Mouse (Mus musculus) forebrain, embryonic 14.5 days (tissue): ENCODE data around the gene Prim2. TPM values are rescaled to one million over a fixed set of nuclear protein-coding genes. Genes with fewer than 3 reads are reported as not detected.

Experiments
- ATAC-seq: fragments of 200-750 bp; cut with Nextera tagmentation; 2 replicates; pipeline ENCODE4 v1.8.0; 2017; ENCODE audit warnings: mild to moderate bottlenecking, moderate library complexity
- DNase-seq: peaks from one replicate; pipeline ENCODE4 v3.0.0-alpha.2; 2015; ENCODE audit warnings: low spot score
- H3K27ac ChIP-seq: fragments of 300-500 bp; sonication (generic); 2 replicates; pipeline ENCODE4 v1.5.1; 2014; ENCODE audit warnings: low read depth, mild to moderate bottlenecking, control low read depth, low read length, moderate library complexity
- H3K27me3 ChIP-seq: fragments of 300-500 bp; sonication (generic); replicated peaks from 2 replicates; pipeline ENCODE4 v1.6.1; 2014; ENCODE audit warnings: low read length, control low read depth, mixed read lengths; ENCODE audit not compliant: control insufficient read depth, insufficient read depth
- H3K36me3 ChIP-seq: fragments of 300-500 bp; sonication (generic); 2 replicates; pipeline ENCODE4 v1.6.1; 2014; ENCODE audit warnings: low read length, control low read depth; ENCODE audit not compliant: control insufficient read depth, insufficient read depth
- H3K4me1 ChIP-seq: fragments of 300-500 bp; sonication (generic); 2 replicates; pipeline ENCODE4 v1.6.1; 2014; ENCODE audit warnings: antibody characterized with exemption, low read length, control low read depth; ENCODE audit not compliant: control insufficient read depth, insufficient read depth
- H3K4me2 ChIP-seq: fragments of 300-500 bp; sonication (generic); 2 replicates; pipeline ENCODE4 v1.6.1; 2014; ENCODE audit warnings: mild to moderate bottlenecking, control low read depth, low read length
- H3K4me3 ChIP-seq: fragments of 300-500 bp; sonication (generic); 2 replicates; pipeline ENCODE4 v1.5.1; 2014; ENCODE audit warnings: low read depth, low read length, control low read depth
- H3K9ac ChIP-seq: fragments of 300-500 bp; sonication (generic); 2 replicates; pipeline ENCODE4 v1.6.1; 2014; ENCODE audit warnings: mild to moderate bottlenecking, low read length, control low read depth, moderate library complexity
- H3K9me3 ChIP-seq: fragments of 300-500 bp; sonication (generic); replicated peaks from 2 replicates; pipeline ENCODE4 v1.6.1; 2016; ENCODE audit warnings: low read length, control low read depth, mixed read lengths; ENCODE audit not compliant: control insufficient read depth
- WGBS: fragments of 180-500 bp; shearing (Covaris S2); extraction: QIAGEN DNeasy Blood & Tissue Kit; methylation state at CpG from one replicate; pipeline ENCODE4 v1.1.7; 2014; 5-methylcytosine and 5-hydroxymethylcytosine counted together
- polyA plus RNA-seq: library from polyadenylated mRNA; unstranded; fragments of >200 nt; fragmentation: Nextera tagmentation; extraction: Ambion mirVana; gene quantifications from 2 replicates; pipeline ENCODE4 v1.2.1, GENCODE M21; 2014

Gene Prim2
- polyA plus RNA-seq, 1 experiment from 2014 or later: 36.8 TPM

- DNase-seq (no peak), ATAC-seq (no peak)
- no peak overlapping the region for H3K9ac ChIP-seq
- no peak overlapping the region for H3K27ac ChIP-seq
- no peak overlapping the region for H3K4me2 ChIP-seq
- no peaks in the 10 kb centered on the region for H3K9me3 ChIP-seq
- 84% methylated on average over 5 of the region's 5 CpGs for WGBS
- peaks cover 4% of the 10 kb centered on the region; the same call in 1 of the 2 replicates for H3K4me1 ChIP-seq
- no peaks in the 10 kb centered on the region for H3K36me3 ChIP-seq
- H3K27me3 ChIP-seq: no peaks in the 10 kb centered on the region
- no peak overlapping the region for H3K4me3 ChIP-seq
Observed at GRCm38 (mm10) chr1:33604087-33604699, 65.4 kb downstream of the Prim2 start.

GRCm38 (mm10) chr1:33599698-33600097 is 69.9 kb downstream of the Prim2 start:
- WGBS: 72% methylated on average over 3 of the region's 3 CpGs
- peaks cover 4% of the 10 kb centered on the region; the same call in 1 of the 2 replicates for H3K4me1 ChIP-seq
- H3K4me2 ChIP-seq: no peak overlapping the region
- H3K4me3 ChIP-seq: no peak overlapping the region
- ATAC-seq (peak; percentile 55; the same call in 1 of the 2 replicates), DNase-seq (no peak)
- 0 out of 2 replicates have a peak, but pooled peaks cover 2% of the 10 kb centered on the region for H3K9me3 ChIP-seq
- no peaks in the 10 kb centered on the region for H3K36me3 ChIP-seq
- H3K27ac ChIP-seq: peak overlapping the region; percentile 15; the same call in 1 of the 2 replicates
- H3K9ac ChIP-seq: no peak overlapping the region
- no peaks in the 10 kb centered on the region for H3K27me3 ChIP-seq

- Histone ChIP-seq H3K9me3 (0 out of 2 replicates have a peak, but pooled peaks cover 2% of the 10 kb centered on the region), H3K4me2 (no peak overlapping the region), H3K36me3 (no peaks in the 10 kb centered on the region), H3K27ac (peak overlapping the region; percentile 15; the same call in 1 of the 2 replicates), H3K9ac (no peak overlapping the region), H3K4me1 (peaks cover 4% of the 10 kb centered on the region; the same call in 1 of the 2 replicates), H3K27me3 (no peaks in the 10 kb centered on the region), H3K4me3 (no peak overlapping the region)
- ATAC-seq (peak; percentile 85), DNase-seq (peak; percentile 80)
- WGBS: 21% methylated on average over 5 of the region's 5 CpGs
Observed at GRCm38 (mm10) chr1:33599019-33599667, 70.5 kb downstream of the Prim2 start.

- Histone ChIP-seq H3K4me1 (peaks cover 4% of the 10 kb centered on the region; the same call in 1 of the 2 replicates), H3K27me3 (no peaks in the 10 kb centered on the region), H3K9ac (no peak overlapping the region), H3K36me3 (no peaks in the 10 kb centered on the region), H3K4me3 (no peak overlapping the region), H3K9me3 (0 out of 2 replicates have a peak, but pooled peaks cover 2% of the 10 kb centered on the region), H3K27ac (no peak overlapping the region), H3K4me2 (no peak overlapping the region)
- 96% methylated on average over 1 of the region's 1 CpGs for WGBS
- DNase-seq (no peak), ATAC-seq (no peak)
Observed at GRCm38 (mm10) chr1:33597043-33597442, 72.6 kb downstream of the Prim2 start.

GRCm38 (mm10) chr1:33595936-33596335 is 73.7 kb downstream of the Prim2 start:
- 0 out of 2 replicates have a peak, but pooled peaks cover 2% of the 10 kb centered on the region for H3K9me3 ChIP-seq
- 87% methylated on average over 2 of the region's 2 CpGs for WGBS
- H3K27me3 ChIP-seq: no peaks in the 10 kb centered on the region
- ATAC-seq: no peak
- no peak overlapping the region for H3K4me2 ChIP-seq
- H3K36me3 ChIP-seq: no peaks in the 10 kb centered on the region
- no peak overlapping the region for H3K9ac ChIP-seq
- DNase-seq: no peak
- H3K4me1 ChIP-seq: peaks cover 4% of the 10 kb centered on the region; the same call in 1 of the 2 replicates
- H3K4me3 ChIP-seq: no peak overlapping the region
- H3K27ac ChIP-seq: no peak overlapping the region

- ATAC-seq: no peak
- H3K9ac ChIP-seq: no peak overlapping the region
- H3K4me3 ChIP-seq: no peak overlapping the region
- WGBS: 63% methylated on average over 2 of the region's 2 CpGs
- no peaks in the 10 kb centered on the region for H3K27me3 ChIP-seq
- no peaks in the 10 kb centered on the region for H3K36me3 ChIP-seq
- DNase-seq: no peak
- no peak overlapping the region for H3K4me2 ChIP-seq
- no peak overlapping the region for H3K27ac ChIP-seq
- H3K4me1 ChIP-seq: peaks cover 4% of the 10 kb centered on the region; the same call in 1 of the 2 replicates
- H3K9me3 ChIP-seq: 0 out of 2 replicates have a peak, but pooled peaks cover 2% of the 10 kb centered on the region
Observed at GRCm38 (mm10) chr1:33594966-33595365, 74.6 kb downstream of the Prim2 start.

GRCm38 (mm10) chr1:33593718-33594388 is 75.7 kb downstream of the Prim2 start:
- Histone ChIP-seq H3K4me3 (no peak overlapping the region), H3K27me3 (no peaks in the 10 kb centered on the region), H3K9ac (no peak overlapping the region), H3K27ac (no peak overlapping the region), H3K9me3 (0 out of 2 replicates have a peak, but pooled peaks cover 2% of the 10 kb centered on the region), H3K36me3 (no peaks in the 10 kb centered on the region), H3K4me1 (no peaks in the 10 kb centered on the region), H3K4me2 (no peak overlapping the region)
- ATAC-seq: no peak
- DNase-seq: no peak
- 95% methylated on average over 4 of the region's 4 CpGs for WGBS

- DNase-seq (no peak), ATAC-seq (no peak)
- Histone ChIP-seq H3K27me3 (no peaks in the 10 kb centered on the region), H3K4me3 (no peak overlapping the region), H3K4me1 (no peaks in the 10 kb centered on the region), H3K9me3 (no peaks in the 10 kb centered on the region), H3K9ac (no peak overlapping the region), H3K4me2 (no peak overlapping the region), H3K36me3 (no peaks in the 10 kb centered on the region), H3K27ac (no peak overlapping the region)
- 95% methylated on average over 7 of the region's 7 CpGs for WGBS
Observed at GRCm38 (mm10) chr1:33591997-33592608, 77.5 kb downstream of the Prim2 start.
